Mouse (Mus musculus): Measurements from ENCODE around the gene Ryk. TPM values are rescaled to one million over a fixed set of nuclear protein-coding genes. Genes with fewer than 3 reads are reported as not detected.

Gene Ryk
- polyA plus RNA-seq (2014; fragmentation: Illumina TruSeq; extraction: RNeasy Lipid Tissue Mini Kit (QIAGEN cat#74804); ENCODE audit: low read depth, low replicate concordance), result 40.9 TPM

DNA sequence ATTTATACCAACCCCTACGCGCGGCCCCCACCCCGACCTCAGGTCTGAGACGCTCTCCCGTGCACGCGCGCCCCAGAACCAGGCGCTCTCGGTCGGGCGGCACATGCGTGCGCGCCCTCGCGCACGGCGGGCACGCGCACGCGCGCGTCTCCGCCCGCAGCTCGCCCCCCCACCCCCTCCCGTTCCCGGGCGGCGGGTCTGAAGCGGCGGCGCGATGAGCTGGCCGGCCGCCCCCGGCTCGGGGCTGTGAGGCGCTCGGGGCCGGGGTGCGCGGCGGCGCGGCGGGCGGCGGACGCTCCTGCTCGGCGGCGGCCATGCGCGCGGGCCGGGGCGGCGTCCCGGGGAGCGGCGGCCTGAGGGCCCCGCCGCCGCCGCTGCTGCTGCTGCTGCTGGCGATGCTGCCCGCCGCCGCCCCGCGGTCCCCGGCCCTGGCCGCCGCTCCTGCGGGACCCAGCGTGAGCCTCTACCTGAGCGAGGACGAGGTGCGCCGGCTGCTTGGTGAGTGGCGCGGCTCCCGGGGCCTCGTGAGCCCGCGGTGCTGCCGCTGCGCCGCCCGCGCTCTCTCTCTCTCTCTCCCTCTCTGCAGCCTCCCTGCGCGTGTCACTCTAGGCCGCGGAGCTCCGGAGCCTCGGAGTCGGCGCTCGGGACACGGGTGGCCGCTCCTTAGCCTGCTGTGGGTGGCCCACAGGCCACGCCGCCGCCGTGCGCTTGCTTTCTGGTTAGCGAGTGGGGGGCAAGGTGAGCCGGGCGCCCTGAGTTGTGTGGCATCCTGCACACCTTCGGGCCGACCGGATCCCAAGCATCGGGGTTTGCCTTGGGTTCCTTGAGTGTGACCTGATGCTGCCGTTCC, at the start of gene Ryk:
TSS of gene Ryk (plus strand) at position 176 of the 850 bp plus-strand sequence.

Other genes with a start within 250 kb of the Ryk start
- 230 TPM for gene Anapc13, start 208.6 kb upstream of the Ryk start, polyA plus RNA-seq (2014; fragmentation: Illumina TruSeq; extraction: RNeasy Lipid Tissue Mini Kit (QIAGEN cat#74804); ENCODE audit: low read depth, low replicate concordance)
- gene Cep63, start 208.4 kb upstream of the Ryk start, polyA plus RNA-seq (2014; fragmentation: Illumina TruSeq; extraction: RNeasy Lipid Tissue Mini Kit (QIAGEN cat#74804); ENCODE audit: low read depth, low replicate concordance), result 51.2 TPM
- gene Amotl2, start 118.2 kb upstream of the Ryk start, polyA plus RNA-seq (2014; fragmentation: Illumina TruSeq; extraction: RNeasy Lipid Tissue Mini Kit (QIAGEN cat#74804); ENCODE audit: low read depth, low replicate concordance), result 46.7 TPM
- gene Slco2a1, start 153.8 kb downstream of the Ryk start, polyA plus RNA-seq (2014; fragmentation: Illumina TruSeq; extraction: RNeasy Lipid Tissue Mini Kit (QIAGEN cat#74804); ENCODE audit: low read depth, low replicate concordance), result 2.3 TPM

All from heart, adult 10 weeks (tissue).